Mouse (Mus musculus): Measurements from ENCODE around the gene Sppl2b. TPM values are rescaled to one million over a fixed set of nuclear protein-coding genes. Genes with fewer than 3 reads are reported as not detected.

Sppl2b gene
- polyA plus RNA-seq, 1 experiment: 15.0 TPM

DNA sequence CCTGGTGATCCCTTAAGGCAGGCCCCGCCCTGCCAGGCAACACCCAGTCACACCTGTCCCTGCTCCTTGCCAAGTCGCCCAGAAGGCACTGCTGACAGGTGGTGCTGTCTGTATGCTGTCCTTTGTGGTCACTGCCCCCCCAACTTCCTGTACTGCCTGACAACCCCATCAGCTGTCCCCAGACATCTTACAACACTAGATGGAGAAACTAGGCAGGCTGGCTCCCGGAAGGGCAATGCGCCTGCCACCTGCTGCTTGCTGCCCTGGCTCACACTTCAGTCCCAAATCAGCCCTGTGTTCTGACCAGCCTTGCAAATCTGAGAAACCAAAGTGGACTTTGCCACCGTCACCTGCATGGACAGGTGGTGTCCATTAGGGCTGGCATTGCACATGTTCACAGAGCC, 59.2 kb downstream of the Sppl2b start:
- H3K27ac ChIP-seq (ENCODE audit: insufficient read depth, low read depth, low read length): no peak overlapping the region
- H3K4me1 ChIP-seq (ENCODE audit: control insufficient read depth, insufficient read depth, low read length): peaks cover 3% of the 10 kb centered on the region; the same call in 1 of the 2 replicates
- no peak overlapping the region for H3K4me3 ChIP-seq (ENCODE audit: insufficient read depth, low read length)
- TF ChIP-seq CTCF (IDR thresholded peaks at IDR 0.05; ENCODE audit: low read depth, low read length): no peak
- TF ChIP-seq POLR2A (IDR thresholded peaks at IDR 0.05; ENCODE audit: borderline replicate concordance, low read depth, low read length): no peak

DNA sequence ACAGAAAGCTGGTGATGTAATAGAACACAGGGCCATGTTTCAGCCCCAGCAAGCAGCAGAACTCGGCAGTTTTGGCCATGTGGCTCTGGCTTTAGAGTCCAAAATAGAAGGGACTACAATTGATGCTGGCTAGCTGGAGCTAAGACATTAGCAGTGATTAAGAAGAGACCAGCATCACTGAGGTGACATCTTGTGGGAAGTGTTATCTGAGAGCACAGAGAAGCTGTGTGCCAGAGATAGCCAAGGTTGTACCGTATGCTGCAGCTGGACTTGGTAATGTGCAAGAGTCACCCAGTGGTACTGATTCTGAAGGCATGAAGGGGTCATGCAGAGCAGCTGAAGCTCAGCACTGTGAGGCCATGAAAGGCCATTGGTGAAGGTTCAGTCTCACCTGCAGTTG, 60.2 kb downstream of the Sppl2b start:
- H3K4me3 ChIP-seq (ENCODE audit: insufficient read depth, low read length): no peak overlapping the region
- H3K27ac ChIP-seq (ENCODE audit: insufficient read depth, low read depth, low read length): no peak overlapping the region
- TF ChIP-seq POLR2A (IDR thresholded peaks at IDR 0.05; ENCODE audit: borderline replicate concordance, low read depth, low read length) (no peak), CTCF (IDR thresholded peaks at IDR 0.05; ENCODE audit: low read depth, low read length) (no peak)
- peaks cover 3% of the 10 kb centered on the region; the same call in 1 of the 2 replicates for H3K4me1 ChIP-seq (ENCODE audit: control insufficient read depth, insufficient read depth, low read length)

DNA sequence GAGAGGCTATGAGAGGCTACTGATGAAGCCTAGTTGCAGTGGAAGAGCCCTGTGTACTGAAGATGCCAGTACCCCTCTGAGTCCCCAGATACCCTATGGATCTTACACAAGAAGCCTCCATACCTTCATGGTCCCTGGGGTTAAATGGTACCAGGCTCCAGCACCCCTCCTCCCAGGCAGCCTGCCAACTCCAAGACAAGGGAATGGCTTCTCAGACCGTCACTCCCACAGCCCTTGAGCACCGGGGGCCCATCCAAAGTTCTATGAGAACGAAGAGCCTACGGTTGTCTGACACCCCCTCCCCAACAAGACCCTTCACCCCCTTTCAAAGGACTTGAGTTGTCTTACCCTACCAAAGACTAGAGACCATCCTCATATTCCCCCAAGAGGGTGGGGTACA, 60.7 kb downstream of the Sppl2b start:
- no peak overlapping the region for H3K27ac ChIP-seq (ENCODE audit: insufficient read depth, low read depth, low read length)
- peaks cover 3% of the 10 kb centered on the region; the same call in 1 of the 2 replicates for H3K4me1 ChIP-seq (ENCODE audit: control insufficient read depth, insufficient read depth, low read length)
- TF ChIP-seq POLR2A (IDR thresholded peaks at IDR 0.05; ENCODE audit: borderline replicate concordance, low read depth, low read length): no peak
- no peak for TF ChIP-seq CTCF (IDR thresholded peaks at IDR 0.05; ENCODE audit: low read depth, low read length)
- H3K4me3 ChIP-seq (ENCODE audit: insufficient read depth, low read length): no peak overlapping the region

DNA sequence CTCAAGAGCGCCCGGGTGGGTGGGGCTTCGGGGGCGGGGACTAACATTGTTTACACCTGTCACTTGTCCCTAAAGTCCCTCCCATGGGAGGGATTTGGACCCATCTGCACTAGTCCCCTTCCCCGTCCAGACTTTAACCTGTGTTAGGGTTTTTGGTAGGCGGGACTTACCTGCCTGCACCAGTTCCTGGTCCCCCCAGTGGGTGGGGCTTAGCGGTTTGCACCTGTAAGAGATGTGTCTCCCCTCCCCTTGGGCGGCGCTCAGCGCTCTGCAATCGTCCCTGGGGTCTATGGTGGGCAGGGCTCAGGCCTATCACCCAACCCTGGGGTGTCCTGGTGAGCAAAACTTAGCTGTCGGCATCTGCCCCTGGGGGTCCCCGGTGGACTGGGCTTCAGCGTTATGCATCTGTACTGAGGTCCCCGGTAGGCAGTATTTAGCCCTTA, 62.3 kb downstream of the Sppl2b start:
- TF ChIP-seq POLR2A (IDR thresholded peaks at IDR 0.05; ENCODE audit: borderline replicate concordance, low read depth, low read length) (no peak), CTCF (IDR thresholded peaks at IDR 0.05; ENCODE audit: low read depth, low read length) (no peak)
- H3K27ac ChIP-seq (ENCODE audit: insufficient read depth, low read depth, low read length): no peak overlapping the region
- H3K4me3 ChIP-seq (ENCODE audit: insufficient read depth, low read length): peak overlapping the region; percentile 84
- H3K4me1 ChIP-seq (ENCODE audit: control insufficient read depth, insufficient read depth, low read length): peaks cover 3% of the 10 kb centered on the region; the same call in 1 of the 2 replicates

DNA sequence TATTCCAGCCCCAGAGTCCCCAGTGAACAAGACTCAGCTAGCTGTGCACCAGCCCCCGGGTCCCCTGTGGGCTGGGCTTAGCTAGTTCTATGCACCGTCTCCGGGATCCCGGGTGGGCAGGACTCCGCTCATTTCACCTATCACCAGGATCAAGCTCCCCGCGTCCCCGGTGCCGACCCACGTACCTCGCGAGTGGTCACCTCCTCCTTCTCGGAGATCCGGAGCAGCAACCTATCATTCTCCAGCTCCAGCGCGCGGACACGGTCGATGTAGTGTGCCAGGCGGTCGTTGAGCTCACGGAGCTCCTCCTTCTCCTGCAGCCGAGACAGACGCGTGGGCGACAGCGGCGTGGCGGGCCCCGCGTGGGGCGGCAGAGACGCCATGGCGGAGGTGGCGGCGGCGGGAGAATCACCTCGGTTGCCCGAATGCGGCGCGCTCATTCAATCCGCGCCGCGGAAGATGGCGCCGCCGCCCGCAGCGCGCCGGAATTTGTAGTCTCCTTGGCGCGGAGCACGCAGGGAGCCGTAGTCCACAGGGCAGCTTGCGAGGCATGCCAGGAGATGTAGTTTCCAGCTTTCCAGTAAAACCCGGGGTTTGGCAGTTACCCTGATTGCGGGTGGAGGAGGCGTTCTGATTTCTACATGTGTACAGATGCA, 62.8 kb downstream of the Sppl2b start, which contains the start of gene Lmnb2:
Gene Lmnb2 (minus strand): TSS at position 467 of the 656 bp plus-strand sequence.
- H3K4me1 ChIP-seq (ENCODE audit: control insufficient read depth, insufficient read depth, low read length): peaks cover 3% of the 10 kb centered on the region; the same call in 1 of the 2 replicates

More for the DNA sequence above, 62.8 kb downstream of the Sppl2b start, which contains the start of gene Lmnb2:
- TF ChIP-seq POLR2A (IDR thresholded peaks at IDR 0.05; ENCODE audit: borderline replicate concordance, low read depth, low read length) (no peak), CTCF (IDR thresholded peaks at IDR 0.05; ENCODE audit: low read depth, low read length) (no peak)
- no peak within 1 kb of the TSS for H3K27ac ChIP-seq (ENCODE audit: insufficient read depth, low read depth, low read length)
- peak within 1 kb of the TSS; percentile 84 for H3K4me3 ChIP-seq (ENCODE audit: insufficient read depth, low read length)

Other genes starting within 250 kb of the Sppl2b start
- 1.1 and 2.1 TPM in 2 replicates for gene Gm49322, start 249.3 kb upstream of the Sppl2b start, polyA plus RNA-seq (2012; ENCODE audit: insufficient read depth, insufficient read length, missing spikeins)
- 87.3 and 98.4 TPM in 2 replicates for gene Csnk1g2, start 232.4 kb upstream of the Sppl2b start, polyA plus RNA-seq (2012; ENCODE audit: insufficient read depth, insufficient read length, missing spikeins)
- gene Btbd2, start 198.2 kb upstream of the Sppl2b start, polyA plus RNA-seq (2012; ENCODE audit: insufficient read depth, insufficient read length, missing spikeins): 20.9 and 22.7 TPM in 2 replicates
- 107 and 117 TPM in 2 replicates for gene Mknk2, start 177.2 kb upstream of the Sppl2b start, polyA plus RNA-seq (2012; ENCODE audit: insufficient read depth, insufficient read length, missing spikeins)
- 53.3 and 53.8 TPM in 2 replicates for gene Mob3a, start 153.3 kb upstream of the Sppl2b start, polyA plus RNA-seq (2012; ENCODE audit: insufficient read depth, insufficient read length, missing spikeins)
- 11.0 and 25.2 TPM in 2 replicates for gene Izumo4, start 153.1 kb upstream of the Sppl2b start, polyA plus RNA-seq (2012; ENCODE audit: insufficient read depth, insufficient read length, missing spikeins)
- 121 and 129 TPM in 2 replicates for gene Ap3d1, start 113.0 kb upstream of the Sppl2b start, polyA plus RNA-seq (2012; ENCODE audit: insufficient read depth, insufficient read length, missing spikeins)
- 20.9 and 22.1 TPM in 2 replicates for gene Dot1l, start 100.1 kb upstream of the Sppl2b start, polyA plus RNA-seq (2012; ENCODE audit: insufficient read depth, insufficient read length, missing spikeins)
- gene Sf3a2, start 57.1 kb upstream of the Sppl2b start, polyA plus RNA-seq (2012; ENCODE audit: insufficient read depth, insufficient read length, missing spikeins): 38.5 and 51.4 TPM in 2 replicates
- 117 and 122 TPM in 2 replicates for gene Plekhj1, start 56.6 kb upstream of the Sppl2b start, polyA plus RNA-seq (2012; ENCODE audit: insufficient read depth, insufficient read length, missing spikeins)
- not detected in 2 replicates for gene Amh, start 50.0 kb upstream of the Sppl2b start, polyA plus RNA-seq (2012; ENCODE audit: insufficient read depth, insufficient read length, missing spikeins)
- gene Jsrp1, start 41.8 kb upstream of the Sppl2b start, polyA plus RNA-seq (2012; ENCODE audit: insufficient read depth, insufficient read length, missing spikeins): not detected in 2 replicates
- gene Oaz1, start 28.6 kb upstream of the Sppl2b start, polyA plus RNA-seq (2012; ENCODE audit: insufficient read depth, insufficient read length, missing spikeins): 823 and 921 TPM in 2 replicates
- gene Lingo3, start 11.2 kb upstream of the Sppl2b start, polyA plus RNA-seq (2012; ENCODE audit: insufficient read depth, insufficient read length, missing spikeins): not detected in 2 replicates
- gene Lsm7, start 66 bp upstream of the Sppl2b start, polyA plus RNA-seq (2012; ENCODE audit: insufficient read depth, insufficient read length, missing spikeins): 49.7 and 54.3 TPM in 2 replicates
- gene Tmprss9, start 16.6 kb downstream of the Sppl2b start, polyA plus RNA-seq (2012; ENCODE audit: insufficient read depth, insufficient read length, missing spikeins): not detected in 2 replicates
- gene Timm13, start 45.7 kb downstream of the Sppl2b start, polyA plus RNA-seq (2012; ENCODE audit: insufficient read depth, insufficient read length, missing spikeins): 76.6 and 101 TPM in 2 replicates
- gene Lmnb2, start 63.0 kb downstream of the Sppl2b start, polyA plus RNA-seq (2012; ENCODE audit: insufficient read depth, insufficient read length, missing spikeins): 18.9 and 19.5 TPM in 2 replicates
- gene Gadd45b, start 74.8 kb downstream of the Sppl2b start, polyA plus RNA-seq (2012; ENCODE audit: insufficient read depth, insufficient read length, missing spikeins): 15.8 and 20.9 TPM in 2 replicates
- gene Gng7, start 159.7 kb downstream of the Sppl2b start, polyA plus RNA-seq (2012; ENCODE audit: insufficient read depth, insufficient read length, missing spikeins): 3.5 and 4.6 TPM in 2 replicates
- gene Diras1, start 170.4 kb downstream of the Sppl2b start, polyA plus RNA-seq (2012; ENCODE audit: insufficient read depth, insufficient read length, missing spikeins): not detected in 2 replicates
- gene Slc39a3, start 182.2 kb downstream of the Sppl2b start, polyA plus RNA-seq (2012; ENCODE audit: insufficient read depth, insufficient read length, missing spikeins): 14.0 and 14.5 TPM in 2 replicates
- gene Sgta, start 204.9 kb downstream of the Sppl2b start, polyA plus RNA-seq (2012; ENCODE audit: insufficient read depth, insufficient read length, missing spikeins): 58.5 and 66.8 TPM in 2 replicates
- 7.4 and 10.8 TPM in 2 replicates for gene Thop1, start 214.8 kb downstream of the Sppl2b start, polyA plus RNA-seq (2012; ENCODE audit: insufficient read depth, insufficient read length, missing spikeins)
- 1.3 TPM in 2 replicates for gene Creb3l3, start 243.6 kb downstream of the Sppl2b start, polyA plus RNA-seq (2012; ENCODE audit: insufficient read depth, insufficient read length, missing spikeins)